Mouse (Mus musculus) heart, adult 2 months (tissue): ENCODE data around the gene Ace3.

Experiments
- CTCF ChIP-seq: fragments of 200-600 bp; IDR thresholded peaks from 2 replicates; pipeline ENCODE4 v1.8.1; 2022; ENCODE audit warnings: antibody characterized with exemption, mild to moderate bottlenecking, moderate library complexity
- EP300 ChIP-seq: fragments of 200-500 bp; IDR thresholded peaks from 2 replicates; pipeline ENCODE4 v1.6.1; 2011; ENCODE audit warnings: low read depth, low read length, control low read depth; ENCODE audit not compliant: insufficient read depth
- POLR2A ChIP-seq: fragments of 200-500 bp; IDR thresholded peaks from 2 replicates; pipeline ENCODE4 v1.6.1; 2011; ENCODE audit warnings: mild to moderate bottlenecking, low read depth, low read length, control low read depth; ENCODE audit not compliant: insufficient read depth

DNA sequence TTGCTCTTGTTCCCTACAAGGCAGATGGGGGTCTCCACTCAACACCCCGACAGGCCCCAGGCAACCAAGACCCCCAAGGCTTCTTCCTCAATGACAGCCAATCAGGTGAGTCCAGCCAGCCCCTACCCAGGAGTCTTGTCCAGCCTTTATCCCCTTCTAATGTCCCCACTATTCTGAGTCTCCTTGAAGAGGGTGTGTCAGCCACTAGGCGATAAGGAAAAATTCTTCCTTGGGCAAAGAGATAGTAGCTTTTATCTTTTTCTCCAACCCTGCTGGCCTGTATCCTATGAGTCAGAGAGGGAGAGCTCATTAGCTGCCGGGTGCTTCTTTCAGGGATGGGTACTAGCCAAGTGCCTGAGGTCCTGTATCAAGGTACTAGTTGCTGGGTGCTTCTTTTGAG lies 31.3 kb downstream of the Ace3 start:
- TF ChIP-seq CTCF: no peak
- TF ChIP-seq POLR2A: no peak
- TF ChIP-seq EP300: no peak
